8 mouse cellular contexts compared by ENCODE assay signal in the genomic region with DNA sequence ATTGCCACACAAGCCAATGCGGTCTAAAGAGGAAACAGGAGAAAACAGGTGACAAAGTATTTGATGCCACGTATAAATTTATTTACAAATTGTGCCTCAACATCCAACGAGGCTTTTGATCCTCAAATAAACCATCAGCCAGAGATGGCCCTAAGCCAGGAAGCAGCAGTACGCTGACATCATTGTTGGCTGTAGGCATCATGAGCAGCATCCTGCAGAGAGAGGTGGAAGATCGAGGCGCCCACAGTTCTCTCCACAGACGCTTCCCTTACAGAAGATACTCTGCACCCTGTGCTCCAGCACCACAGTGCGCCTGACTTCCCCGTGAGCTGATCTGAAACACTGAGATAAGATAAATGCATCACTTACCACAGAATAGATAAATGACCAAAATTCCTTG. TPM values are rescaled to one million over a fixed set of nuclear protein-coding genes. Genes with fewer than 3 reads are reported as not detected.
DNase-seq lines count a peak whose midpoint lies in the region.
"Had no signal": no experiment of that assay in that cellular context is flagged by ENCODE, and none has a peak within 500 bp of the region (broad histone marks: within the 10 kb centered on the region; RNA-seq: fewer than 3 reads in every experiment).

No protein-coding gene starts in this region.

- intact Hi-C loops in left cerebral cortex, postnatal 4 days (cut with DNase I) = no loop called here

- DNase-seq in left cerebral cortex, postnatal 4 days = peak; percentile 42
- DNase-seq in left cerebral cortex, adult 9 months (ENCODE audit: low spot score in 2 of 2) = no peak
- peak; percentile 79 for DNase-seq in brain, adult 2 months (ENCODE audit: low read depth, low spot score)
- DNase-seq in cerebellum, adult 11 months = peak; percentile 52
- peak; percentile 74 to 76 for DNase-seq in cerebellum, postnatal 14 days
- DNase-seq in thymus, postnatal 4 days = no peak
- DNase-seq in heart, adult 18-20 months = no peak
- DNase-seq: lung, adult 18-20 months had no signal

RNA-seq across cellular contexts. Expression of a gene that starts 36.1 kb away (rescaled TPM):
- under 1 TPM; 0.89 to 0.94 TPM for total RNA-seq in left cerebral cortex, postnatal 4 days (2021)
- 1 to 10 TPM; 4.1 to 4.2 TPM for total RNA-seq in heart, adult 18-20 months (2021)

RNA-seq across cellular contexts. Expression of a gene that starts 49.8 kb away (rescaled TPM):
- 10 to 100 TPM; 32.4 to 32.7 TPM for total RNA-seq in left cerebral cortex, postnatal 4 days (2021)
- total RNA-seq in heart, adult 18-20 months (2021) = 1 to 10 TPM; 7.2 to 9.7 TPM

Comparison
In these comparisons a context has a peak if more than half of its experiments do, and no peak if none do; other contexts are left out.
1. DNase-seq: peak in left cerebral cortex, postnatal 4 days (single experiment), brain, adult 2 months (single experiment), cerebellum, adult 11 months (single experiment) and cerebellum, postnatal 14 days (2 of 2); none in left cerebral cortex, adult 9 months (0 of 2), thymus, postnatal 4 days (single experiment) and heart, adult 18-20 months (0 of 2).